15 mouse cellular contexts compared by ENCODE assay signal in the genomic region with DNA sequence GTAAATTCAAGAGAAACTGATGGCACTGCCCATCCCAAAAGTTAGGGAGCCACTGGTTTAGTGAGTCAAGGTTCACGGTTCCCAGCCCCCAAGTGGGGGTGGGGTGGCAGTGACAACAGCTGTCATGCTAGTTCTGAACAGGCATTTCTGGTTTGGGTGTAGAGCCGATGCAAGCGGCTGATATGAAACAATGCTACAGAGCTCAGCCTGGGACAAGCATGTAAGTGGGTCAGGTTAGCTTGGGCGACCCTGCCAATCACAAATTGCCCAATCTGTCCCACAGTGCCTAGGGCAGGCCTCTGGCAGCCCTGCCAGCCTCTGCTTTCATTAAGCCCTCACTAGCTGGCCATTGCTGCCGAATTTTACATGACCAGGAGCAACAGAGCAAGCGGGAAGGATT. TPM values are rescaled to one million over a fixed set of nuclear protein-coding genes. Genes with fewer than 3 reads are reported as not detected.
DNase-seq lines count a peak whose midpoint lies in the region; ATAC-seq and TF ChIP-seq lines count a peak whose summit lies in the region.
"Had no signal": no experiment of that assay in that cellular context is flagged by ENCODE, and none has a peak within 500 bp of the region (broad histone marks: within the 10 kb centered on the region; RNA-seq: fewer than 3 reads in every experiment).

No protein-coding gene starts in this region.

- no peaks in the 10 kb centered on the region for H3K9me3 ChIP-seq in limb, embryonic 14.5 days (ENCODE audit: control insufficient read depth, low read length)
- no peaks in the 10 kb centered on the region for H3K9me3 ChIP-seq in limb, embryonic 10.5 days (replicated peaks)
- no peaks in the 10 kb centered on the region for H3K9me3 ChIP-seq in embryonic facial prominence, embryonic 15.5 days (replicated peaks)
- no peaks in the 10 kb centered on the region for H3K9me3 ChIP-seq in midbrain, embryonic 15.5 days
- H3K9me3 ChIP-seq: kidney, embryonic 15.5 days; limb, embryonic 13.5 days; midbrain, embryonic 12.5 days had no signal

- H3K27me3 ChIP-seq in limb, embryonic 14.5 days (ENCODE audit: control insufficient read depth, insufficient read depth, low read length): no peaks in the 10 kb centered on the region
- no peaks in the 10 kb centered on the region for H3K27me3 ChIP-seq in limb, embryonic 10.5 days (ENCODE audit: low read depth, poor library complexity, severe bottlenecking)
- no peaks in the 10 kb centered on the region for H3K27me3 ChIP-seq in embryonic facial prominence, embryonic 15.5 days
- no peaks in the 10 kb centered on the region for H3K27me3 ChIP-seq in midbrain, embryonic 15.5 days (replicated peaks)
- H3K27me3 ChIP-seq: kidney, embryonic 15.5 days; limb, embryonic 13.5 days; midbrain, embryonic 12.5 days had no signal

- DNase-seq in adrenal gland, adult 8-10 months: peak; percentile 20
- DNase-seq in adrenal gland, postnatal 4 days (ENCODE audit: low spot score in 2 of 2): no peak
- DNase-seq in limb, embryonic 14.5 days (ENCODE audit: low spot score): peak; percentile 14
- DNase-seq in limb, embryonic 10.5 days (ENCODE audit: low spot score): no peak
- DNase-seq in urinary bladder, postnatal 25 days (ENCODE audit: low spot score): peak; percentile 66
- no peak for DNase-seq in layer of hippocampus, postnatal 14 days (ENCODE audit: low spot score in 2 of 2)
- DNase-seq: heart, adult 2 months; layer of hippocampus, adult 9-11 months; thymus, postnatal 36 days had no signal

- no peak overlapping the region for H3K4me3 ChIP-seq in limb, embryonic 14.5 days (replicated peaks; ENCODE audit: low read length)
- no peak overlapping the region for H3K4me3 ChIP-seq in limb, embryonic 10.5 days
- no peak overlapping the region for H3K4me3 ChIP-seq in embryonic facial prominence, embryonic 15.5 days (replicated peaks)
- H3K4me3 ChIP-seq in midbrain, embryonic 15.5 days: no peak overlapping the region
- H3K4me3 ChIP-seq: heart, adult 2 months; kidney, embryonic 15.5 days; limb, embryonic 13.5 days; midbrain, embryonic 12.5 days had no signal

- H3K27ac ChIP-seq in limb, embryonic 14.5 days (replicated peaks; ENCODE audit: low read depth, low read length): no peak overlapping the region
- H3K27ac ChIP-seq in limb, embryonic 10.5 days: no peak overlapping the region
- H3K27ac ChIP-seq in embryonic facial prominence, embryonic 15.5 days (replicated peaks): no peak overlapping the region
- no peak overlapping the region for H3K27ac ChIP-seq in midbrain, embryonic 15.5 days
- H3K27ac ChIP-seq: heart, adult 2 months; kidney, embryonic 15.5 days; limb, embryonic 13.5 days; midbrain, embryonic 12.5 days had no signal

- 76% methylated on average over 6 of the region's 6 CpGs for WGBS in limb, embryonic 14.5 days
- WGBS in limb, embryonic 10.5 days: 86% methylated on average over 6 of the region's 6 CpGs
- 68% methylated on average over 6 of the region's 6 CpGs for WGBS in embryonic facial prominence, embryonic 15.5 days
- 83% methylated on average over 6 of the region's 6 CpGs for WGBS in midbrain, embryonic 15.5 days

- H3K4me2 ChIP-seq in limb, embryonic 14.5 days (replicated peaks; ENCODE audit: low read depth, low read length, severe bottlenecking): no peak overlapping the region
- H3K4me2 ChIP-seq in embryonic facial prominence, embryonic 15.5 days (replicated peaks): no peak overlapping the region
- H3K4me2 ChIP-seq in midbrain, embryonic 15.5 days: no peak overlapping the region
- H3K4me2 ChIP-seq: kidney, embryonic 15.5 days; limb, embryonic 13.5 days; midbrain, embryonic 12.5 days had no signal

- H3K4me1 ChIP-seq in limb, embryonic 14.5 days (ENCODE audit: control insufficient read depth, insufficient read depth, low read length): no peaks in the 10 kb centered on the region
- no peaks in the 10 kb centered on the region for H3K4me1 ChIP-seq in limb, embryonic 10.5 days
- H3K4me1 ChIP-seq in embryonic facial prominence, embryonic 15.5 days: no peaks in the 10 kb centered on the region
- no peaks in the 10 kb centered on the region for H3K4me1 ChIP-seq in midbrain, embryonic 15.5 days
- H3K4me1 ChIP-seq: kidney, embryonic 15.5 days; limb, embryonic 13.5 days; midbrain, embryonic 12.5 days had no signal

- no peak overlapping the region for H3K9ac ChIP-seq in limb, embryonic 14.5 days (ENCODE audit: low read depth, low read length, severe bottlenecking)
- H3K9ac ChIP-seq in embryonic facial prominence, embryonic 15.5 days: no peak overlapping the region
- no peak overlapping the region for H3K9ac ChIP-seq in midbrain, embryonic 15.5 days
- H3K9ac ChIP-seq: kidney, embryonic 15.5 days; limb, embryonic 13.5 days; midbrain, embryonic 12.5 days had no signal

- no peaks in the 10 kb centered on the region for H3K36me3 ChIP-seq in limb, embryonic 14.5 days (ENCODE audit: control insufficient read depth, insufficient read depth, low read length)
- peaks cover 13% of the 10 kb centered on the region; the same call in 1 of the 2 replicates for H3K36me3 ChIP-seq in limb, embryonic 10.5 days
- no peaks in the 10 kb centered on the region for H3K36me3 ChIP-seq in embryonic facial prominence, embryonic 15.5 days
- H3K36me3 ChIP-seq in midbrain, embryonic 15.5 days (replicated peaks): no peaks in the 10 kb centered on the region
- H3K36me3 ChIP-seq: kidney, embryonic 15.5 days; midbrain, embryonic 12.5 days had no signal

- ATAC-seq in limb, embryonic 14.5 days (ENCODE audit: low FRiP score, low read depth): no peak
- ATAC-seq in embryonic facial prominence, embryonic 15.5 days (ENCODE audit: insufficient number of reproducible peaks, low FRiP score, low TSS enrichment, low read depth): peak; percentile 54; the same call in 1 of the 2 replicates
- ATAC-seq in midbrain, embryonic 15.5 days (replicated peaks): no peak
- ATAC-seq: lung, postnatal 0 days had no signal

- TF ChIP-seq POLR2A in limb, embryonic 14.5 days (IDR thresholded peaks at IDR 0.05; ENCODE audit: borderline replicate concordance, extremely low read depth, insufficient read depth, insufficient read length): no peak

RNA-seq across cellular contexts. Expression of gene Bckdhb, which starts 42.8 kb away (rescaled TPM):
- 10 to 100 TPM; 36.6 to 80.9 (median 60.9) TPM for total RNA-seq in adrenal gland, adult 8-10 months (2022)
- 10 to 100 TPM; 57.4 to 75.0 TPM for total RNA-seq in adrenal gland, postnatal 4 days (2021)
- polyA plus RNA-seq in limb, embryonic 14.5 days (2012; rRNA removed): 45.3 and 47.4 TPM in 2 replicates
- 46.6 and 51.1 TPM in 2 replicates for polyA plus RNA-seq in limb, embryonic 14.5 days (2014; fragmentation: Nextera tagmentation; extraction: Ambion mirVana)
- 68.6 and 68.7 TPM in 2 replicates for polyA plus RNA-seq in limb, embryonic 10.5 days (2016; fragmentation: Nextera tagmentation; extraction: Ambion mirVana)
- polyA plus RNA-seq in embryonic facial prominence, embryonic 15.5 days (2015; fragmentation: Nextera tagmentation; extraction: Ambion mirVana): 38.8 and 42.3 TPM in 2 replicates
- 10 to 100 TPM; 33.5 to 38.0 TPM for total RNA-seq in layer of hippocampus, postnatal 14 days (2021)
- polyA plus RNA-seq in midbrain, embryonic 15.5 days (2015; fragmentation: Nextera tagmentation; extraction: Ambion mirVana): 28.6 and 28.7 TPM in 2 replicates

RNA-seq across cellular contexts. Expression of gene Ttk, which starts 47.7 kb away (rescaled TPM):
- total RNA-seq in adrenal gland, adult 8-10 months (2022): 1 to 10 TPM in 2 of 4 experiments, under 1 TPM in 2; 0.54 to 3.2 (median 1.1) TPM
- total RNA-seq in adrenal gland, postnatal 4 days (2021): 10 to 100 TPM; 13.3 to 13.5 TPM
- 14.7 and 20.9 TPM in 2 replicates for polyA plus RNA-seq in limb, embryonic 14.5 days (2012; rRNA removed)
- polyA plus RNA-seq in limb, embryonic 14.5 days (2014; fragmentation: Nextera tagmentation; extraction: Ambion mirVana): 23.1 and 25.3 TPM in 2 replicates
- polyA plus RNA-seq in limb, embryonic 10.5 days (2016; fragmentation: Nextera tagmentation; extraction: Ambion mirVana): 53.6 and 58.1 TPM in 2 replicates
- 23.9 and 24.5 TPM in 2 replicates for polyA plus RNA-seq in embryonic facial prominence, embryonic 15.5 days (2015; fragmentation: Nextera tagmentation; extraction: Ambion mirVana)
- total RNA-seq in layer of hippocampus, postnatal 14 days (2021): 1 to 10 TPM; 1.6 to 2.5 TPM
- 4.8 and 6.2 TPM in 2 replicates for polyA plus RNA-seq in midbrain, embryonic 15.5 days (2015; fragmentation: Nextera tagmentation; extraction: Ambion mirVana)

Comparison
In these comparisons a context has a peak if more than half of its experiments do, and no peak if none do; other contexts are left out.
1. DNase-seq: peak in adrenal gland, adult 8-10 months (single experiment), limb, embryonic 14.5 days (single experiment) and urinary bladder, postnatal 25 days (single experiment); none in adrenal gland, postnatal 4 days (0 of 2), limb, embryonic 10.5 days (single experiment) and layer of hippocampus, postnatal 14 days (0 of 2).